Mouse (Mus musculus): ENCODE measurements around the gene Rapgef2. TPM values are rescaled to one million over a fixed set of nuclear protein-coding genes. Genes with fewer than 3 reads are reported as not detected.
A peak's percentile ranks its signal among the peaks of the same experiment; 100 is the strongest.
"Not testable (repeated sequence)": the region's sequence is repeated elsewhere in the genome, so short reads cannot be mapped to it uniquely, and the experiment has no call there.

Rapgef2 gene
- polyA plus RNA-seq, 1 experiment from 2014 or later, result 2.4 TPM

- Histone ChIP-seq H3K4me1 (replicated peaks; ENCODE audit: control insufficient read depth, insufficient read depth) (peaks cover 17% of the 10 kb centered on the region), H3K27me3 (ENCODE audit: control insufficient read depth, insufficient read depth, low read length) (no peaks in the 10 kb centered on the region), H3K4me3 (ENCODE audit: low read depth, low read length) (no peak overlapping the region), H3K27ac (replicated peaks) (peak overlapping the region; percentile 71), H3K36me3 (ENCODE audit: control insufficient read depth, insufficient read depth, low read length) (no peaks in the 10 kb centered on the region; the same call in 1 of the 2 replicates), H3K9me3 (ENCODE audit: control insufficient read depth, low read length) (no peaks in the 10 kb centered on the region), H3K9ac (ENCODE audit: low read length) (no peak overlapping the region), H3K4me2 (replicated peaks; ENCODE audit: low read depth) (peak overlapping the region; percentile 15; the same call in 1 of the 2 replicates)
- 72% methylated on average over 8 of the region's 8 CpGs for WGBS
- DNase-seq (ENCODE audit: low spot score) (no peak), ATAC-seq (ENCODE audit: low FRiP score, low TSS enrichment) (no peak)
- TF ChIP-seq EP300 (optimal IDR thresholded peaks at IDR 0.05), result no peak
- TF ChIP-seq CTCF (IDR thresholded peaks at IDR 0.05; ENCODE audit: low read depth), result no peak
Observed at GRCm38 (mm10) chr3:79177136-79177870, 109.0 kb downstream of the Rapgef2 start.

GRCm38 (mm10) chr3:79174168-79174567, 112.1 kb downstream of the Rapgef2 start:
- ATAC-seq (ENCODE audit: low FRiP score, low TSS enrichment), result no peak
- no peak overlapping the region for H3K27ac ChIP-seq (replicated peaks)
- H3K27me3 ChIP-seq (ENCODE audit: control insufficient read depth, insufficient read depth, low read length), result no peaks in the 10 kb centered on the region
- DNase-seq (ENCODE audit: low spot score), result no peak
- peaks cover 9% of the 10 kb centered on the region for H3K4me1 ChIP-seq (replicated peaks; ENCODE audit: control insufficient read depth, insufficient read depth)
- TF ChIP-seq CTCF (IDR thresholded peaks at IDR 0.05; ENCODE audit: low read depth), result no peak
- no peak for TF ChIP-seq EP300 (optimal IDR thresholded peaks at IDR 0.05)
- WGBS, result 82% methylated on average over 6 of the region's 6 CpGs
- H3K4me3 ChIP-seq (ENCODE audit: low read depth, low read length), result no peak overlapping the region
- peaks cover 3% of the 10 kb centered on the region; the same call in 1 of the 2 replicates for H3K36me3 ChIP-seq (ENCODE audit: control insufficient read depth, insufficient read depth, low read length)
- no peak overlapping the region for H3K4me2 ChIP-seq (replicated peaks; ENCODE audit: low read depth)
- H3K9ac ChIP-seq (ENCODE audit: low read length), result no peak overlapping the region
- no peaks in the 10 kb centered on the region for H3K9me3 ChIP-seq (ENCODE audit: control insufficient read depth, low read length)

DNA sequence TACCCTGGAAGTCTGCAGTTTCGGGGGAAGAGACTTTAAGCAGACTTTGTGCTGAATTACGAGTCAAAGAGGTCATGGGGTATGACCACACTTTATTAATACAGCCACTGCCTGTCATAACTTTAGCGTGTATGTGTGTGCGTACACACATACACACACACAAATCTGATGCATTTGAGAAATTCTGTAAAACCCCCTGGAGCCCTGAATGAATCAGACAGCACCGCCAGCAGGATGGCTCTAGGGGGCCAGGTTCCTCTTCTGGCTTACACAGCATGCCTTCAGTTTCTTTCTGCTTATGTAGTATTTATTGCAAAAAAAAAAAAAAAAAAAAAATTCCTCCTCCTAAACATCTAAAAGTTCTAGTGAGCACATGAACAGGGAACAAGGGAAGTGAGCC, 113.0 kb downstream of the Rapgef2 start:
- no peak overlapping the region for H3K9ac ChIP-seq (ENCODE audit: low read length)
- DNase-seq (ENCODE audit: low spot score) (no peak), ATAC-seq (ENCODE audit: low FRiP score, low TSS enrichment) (no peak)
- H3K9me3 ChIP-seq (ENCODE audit: control insufficient read depth, low read length), result no peaks in the 10 kb centered on the region
- peaks cover 6% of the 10 kb centered on the region for H3K4me1 ChIP-seq (replicated peaks; ENCODE audit: control insufficient read depth, insufficient read depth)
- TF ChIP-seq EP300 (optimal IDR thresholded peaks at IDR 0.05), result no peak
- TF ChIP-seq CTCF (IDR thresholded peaks at IDR 0.05; ENCODE audit: low read depth), result no peak
- H3K36me3 ChIP-seq (ENCODE audit: control insufficient read depth, insufficient read depth, low read length), result peaks cover 3% of the 10 kb centered on the region; the same call in 1 of the 2 replicates
- no peak overlapping the region for H3K27ac ChIP-seq (replicated peaks)
- 83% methylated on average over 5 of the region's 5 CpGs for WGBS
- no peaks in the 10 kb centered on the region for H3K27me3 ChIP-seq (ENCODE audit: control insufficient read depth, insufficient read depth, low read length)
- H3K4me3 ChIP-seq (ENCODE audit: low read depth, low read length), result no peak overlapping the region
- no peak overlapping the region for H3K4me2 ChIP-seq (replicated peaks; ENCODE audit: low read depth)

DNA sequence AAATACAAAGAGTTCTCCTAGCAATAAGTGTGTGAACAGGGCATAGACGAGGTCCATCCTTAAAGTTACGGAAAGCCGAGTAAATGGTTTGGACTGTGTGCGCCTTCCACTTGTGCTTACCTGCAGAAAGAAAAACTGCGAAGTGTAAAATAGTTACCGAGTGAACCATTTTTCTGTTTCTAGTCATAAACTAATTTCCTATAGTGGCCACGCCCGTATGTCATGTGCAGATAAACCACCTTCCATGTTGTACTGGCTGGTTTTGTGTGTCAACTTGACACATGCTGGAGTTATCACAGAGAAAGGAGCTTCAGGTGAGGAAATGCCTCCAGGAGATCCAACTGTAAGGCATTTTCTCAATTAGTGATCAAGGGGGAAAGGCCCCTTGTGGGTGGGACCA, 115.2 kb downstream of the Rapgef2 start:
- WGBS, result 92% methylated on average over 8 of the region's 8 CpGs
- not testable (repeated sequence) for H3K4me3 ChIP-seq (ENCODE audit: low read depth, low read length); H3K9me3 ChIP-seq (ENCODE audit: control insufficient read depth, low read length); H3K36me3 ChIP-seq (ENCODE audit: control insufficient read depth, insufficient read depth, low read length); H3K27me3 ChIP-seq (ENCODE audit: control insufficient read depth, insufficient read depth, low read length); H3K4me1 ChIP-seq (replicated peaks; ENCODE audit: control insufficient read depth, insufficient read depth); H3K27ac ChIP-seq (replicated peaks); H3K9ac ChIP-seq (ENCODE audit: low read length); DNase-seq (ENCODE audit: low spot score); ATAC-seq (ENCODE audit: low FRiP score, low TSS enrichment); H3K4me2 ChIP-seq (replicated peaks; ENCODE audit: low read depth)

DNA sequence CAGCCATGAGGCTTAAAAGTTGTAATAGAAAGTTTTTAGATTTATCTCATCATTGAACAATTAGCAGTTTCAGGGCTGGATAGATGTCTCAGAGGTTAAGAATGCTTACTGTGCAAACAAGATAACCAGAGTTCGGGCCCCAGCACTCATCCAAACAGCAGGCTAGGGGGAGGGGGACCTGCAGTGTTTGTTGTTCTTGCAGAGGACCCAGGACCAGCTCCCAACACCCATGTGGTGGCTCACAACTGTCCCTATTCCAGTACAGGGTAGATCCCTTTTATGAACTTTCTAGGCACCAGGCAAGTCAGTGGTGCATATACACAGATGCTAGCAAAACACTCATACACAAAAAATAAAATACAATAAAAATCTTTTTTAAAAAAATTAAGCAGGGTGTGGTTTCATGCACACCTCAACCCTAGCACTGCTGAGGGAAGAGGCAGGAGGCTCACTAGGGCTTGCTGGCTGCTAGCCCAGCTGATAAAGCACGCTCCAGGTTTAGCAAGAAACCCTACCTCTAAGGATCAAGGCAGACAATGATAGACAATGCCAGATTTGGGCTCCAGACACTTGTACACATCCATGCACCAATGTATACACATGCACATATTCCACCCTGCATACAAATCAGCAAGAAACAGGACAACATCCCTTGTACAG, 118.0 kb downstream of the Rapgef2 start:
- Histone ChIP-seq H3K27ac (replicated peaks) (no peak overlapping the region), H3K9ac (ENCODE audit: low read length) (no peak overlapping the region), H3K27me3 (ENCODE audit: control insufficient read depth, insufficient read depth, low read length) (no peaks in the 10 kb centered on the region), H3K4me3 (ENCODE audit: low read depth, low read length) (no peak overlapping the region), H3K4me1 (replicated peaks; ENCODE audit: control insufficient read depth, insufficient read depth) (no peaks in the 10 kb centered on the region), H3K9me3 (ENCODE audit: control insufficient read depth, low read length) (no peaks in the 10 kb centered on the region), H3K4me2 (replicated peaks; ENCODE audit: low read depth) (no peak overlapping the region), H3K36me3 (ENCODE audit: control insufficient read depth, insufficient read depth, low read length) (peaks cover 3% of the 10 kb centered on the region; the same call in 1 of the 2 replicates)
- DNase-seq (ENCODE audit: low spot score), result no peak
- no peak for TF ChIP-seq CTCF (IDR thresholded peaks at IDR 0.05; ENCODE audit: low read depth)
- no peak for TF ChIP-seq EP300 (optimal IDR thresholded peaks at IDR 0.05)
- ATAC-seq (ENCODE audit: low FRiP score, low TSS enrichment), result no peak
- whole genome bisulfite sequencing, result 49% methylated on average over 2 of the region's 2 CpGs

DNA sequence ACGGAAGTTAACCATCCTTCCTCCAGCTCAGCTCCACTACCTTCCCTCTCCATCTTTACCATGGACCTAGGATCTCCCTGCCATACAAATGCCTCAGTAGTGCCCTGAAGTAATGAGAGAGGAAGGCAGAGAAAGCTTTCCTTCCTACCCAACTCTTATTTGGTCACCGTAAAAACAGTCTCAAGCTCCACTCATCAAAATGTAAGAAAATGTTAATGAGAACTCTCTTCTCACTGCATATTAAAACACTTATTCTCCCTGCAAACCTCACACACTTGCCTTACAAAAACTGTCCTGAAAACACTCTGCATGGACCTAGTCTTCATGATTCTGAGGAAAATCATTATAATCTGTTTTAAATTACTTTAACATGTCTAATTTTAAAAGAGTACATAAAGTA, 118.7 kb downstream of the Rapgef2 start:
- Histone ChIP-seq H3K4me3 (ENCODE audit: low read depth, low read length) (no peak overlapping the region), H3K27ac (replicated peaks) (no peak overlapping the region), H3K27me3 (ENCODE audit: control insufficient read depth, insufficient read depth, low read length) (no peaks in the 10 kb centered on the region), H3K36me3 (ENCODE audit: control insufficient read depth, insufficient read depth, low read length) (0 out of 2 replicates have a peak, but pooled peaks cover 3% of the 10 kb centered on the region), H3K4me2 (replicated peaks; ENCODE audit: low read depth) (no peak overlapping the region), H3K4me1 (replicated peaks; ENCODE audit: control insufficient read depth, insufficient read depth) (no peaks in the 10 kb centered on the region), H3K9me3 (ENCODE audit: control insufficient read depth, low read length) (no peaks in the 10 kb centered on the region), H3K9ac (ENCODE audit: low read length) (no peak overlapping the region)
- 77% methylated on average over 2 of the region's 2 CpGs for WGBS
- ATAC-seq (ENCODE audit: low FRiP score, low TSS enrichment) (no peak), DNase-seq (ENCODE audit: low spot score) (no peak)
- TF ChIP-seq CTCF (IDR thresholded peaks at IDR 0.05; ENCODE audit: low read depth) (no peak), EP300 (optimal IDR thresholded peaks at IDR 0.05) (no peak)

Measured in stomach, postnatal 0 days (tissue).